Mouse (Mus musculus): ENCODE measurements around the gene Col18a1.

DNA sequence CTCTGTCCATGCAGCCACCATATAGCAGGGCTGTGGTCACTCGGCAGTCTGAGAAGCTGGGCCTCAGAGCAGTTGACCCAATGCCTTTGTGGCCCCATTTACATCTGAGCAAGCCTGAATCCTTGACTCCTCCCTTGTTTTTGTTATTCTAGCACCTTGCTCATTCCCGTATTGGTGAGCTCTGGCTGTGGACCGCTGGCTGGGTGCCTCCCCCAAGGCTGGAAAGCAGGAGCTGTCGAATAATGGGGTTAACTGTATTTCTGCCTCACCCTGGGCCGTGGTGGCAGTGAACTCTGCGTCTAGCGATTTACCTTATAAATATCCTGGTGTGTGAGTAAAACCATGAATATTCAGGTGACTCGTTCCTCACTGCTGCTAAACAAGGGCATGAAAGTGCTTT is 149.8 kb downstream of the Col18a1 start:
- TF ChIP-seq CTCF (conservative IDR thresholded peaks at IDR 0.05; ENCODE audit: low read length) (no peak), POU5F1 (IDR thresholded peaks at IDR 0.05; ENCODE audit: borderline replicate concordance, low read length) (no peak)

Measured in E14TG2a.4 (cell line).